Mouse (Mus musculus) E14TG2a.4 (cell line): ENCODE data around the gene Rsad2.
"Not testable (repeated sequence)": the region's sequence is repeated elsewhere in the genome, so short reads cannot be mapped to it uniquely, and the experiment has no call there.

Source experiments
- H3K27me3 ChIP-seq: 2 replicates; pipeline ENCODE4 v1.6.1; 2014; ENCODE audit warnings: low read length, control low read depth; ENCODE audit not compliant: insufficient read depth
- H3K36me3 ChIP-seq: 2 replicates; pipeline ENCODE4 v1.6.1; 2014; ENCODE audit warnings: low read length, control low read depth; ENCODE audit not compliant: insufficient read depth
- H3K4me1 ChIP-seq: replicated peaks from 2 replicates; pipeline ENCODE4 v1.6.1; 2014; ENCODE audit warnings: low read depth, low read length, control low read depth
- H3K4me3 ChIP-seq: replicated peaks from 2 replicates; pipeline ENCODE4 v1.5.1; 2014; ENCODE audit warnings: mild to moderate bottlenecking, low read length
- H3K9me3 ChIP-seq: 2 replicates; pipeline ENCODE4 v1.6.1; 2014; ENCODE audit warnings: low read length, control low read depth
- CTCF ChIP-seq: conservative IDR thresholded peaks from 2 replicates; pipeline ENCODE4 v1.5.1; 2014; ENCODE audit warnings: low read length
- NANOG ChIP-seq: IDR thresholded peaks from 2 replicates; pipeline ENCODE4 v1.6.1; 2014; ENCODE audit warnings: borderline replicate concordance, low read length, mixed read lengths
- POU5F1 ChIP-seq: IDR thresholded peaks from 2 replicates; pipeline ENCODE4 v1.6.1; 2014; ENCODE audit warnings: low read length, borderline replicate concordance

Rsad2 gene

DNA sequence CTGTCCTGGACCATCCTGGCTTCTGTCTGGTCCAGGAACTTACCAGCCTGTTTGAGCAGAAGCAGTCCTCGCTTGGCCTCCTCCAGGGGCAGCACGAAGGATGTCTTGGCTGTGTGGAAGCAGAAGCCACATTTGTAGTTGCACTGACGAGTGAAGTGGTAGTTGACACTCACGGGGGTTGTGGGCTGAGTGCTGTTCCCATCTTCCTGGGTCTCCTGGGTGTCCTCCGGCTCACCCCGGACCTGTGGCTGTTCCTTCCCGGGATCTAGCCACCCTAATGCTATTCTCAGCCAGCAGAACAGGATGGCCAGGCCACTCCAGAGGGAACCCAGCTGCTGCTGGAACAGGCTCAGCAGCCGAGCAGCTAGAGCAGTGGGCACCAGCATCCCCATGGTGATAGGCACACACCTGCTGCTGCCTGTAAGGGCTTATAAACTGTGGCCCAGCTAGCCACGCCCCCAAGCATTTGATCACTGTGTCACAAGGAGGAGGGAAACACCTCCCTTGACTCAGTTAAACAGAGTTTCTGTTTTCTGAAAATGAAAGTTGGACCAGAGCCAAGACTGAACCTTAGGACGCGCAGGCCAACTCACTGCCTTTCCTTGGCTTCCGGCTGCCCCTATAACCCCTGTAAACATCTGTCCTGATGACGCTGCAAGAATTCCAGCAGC, at the start of gene Rsad2:
Gene Rsad2, minus strand, starts transcription at position 425 of the 671 bp plus-strand sequence.
- no peak for TF ChIP-seq NANOG
- TF ChIP-seq POU5F1 = no peak
- Histone ChIP-seq H3K9me3 (no peaks in the 10 kb centered on the region), H3K36me3 (no peaks in the 10 kb centered on the region), H3K4me3 (no peak within 1 kb of the TSS; the same call in 1 of the 2 replicates), H3K4me1 (peaks cover 17% of the 10 kb centered on the region), H3K27me3 (no peaks in the 10 kb centered on the region)

DNA sequence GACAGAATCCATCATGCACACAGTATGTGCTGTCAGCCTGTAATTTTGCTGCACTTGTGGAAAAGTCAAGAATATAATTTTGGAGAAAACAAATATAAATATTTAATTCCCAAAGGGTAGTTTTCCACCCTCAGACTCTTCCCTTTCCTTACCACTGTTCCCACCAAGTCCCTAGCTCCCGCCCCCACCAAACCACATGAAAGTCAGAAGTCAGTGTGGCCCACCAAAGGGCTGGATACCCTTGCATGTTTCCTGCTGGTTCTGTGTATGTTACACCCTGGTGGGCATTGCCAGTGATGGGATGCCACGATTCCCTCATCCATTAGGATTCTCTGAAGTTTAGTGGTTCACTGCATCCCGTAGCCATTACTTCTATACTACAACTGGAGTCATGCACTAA, 44.8 kb upstream of the Rsad2 start:
- Histone ChIP-seq H3K4me3 (no peak overlapping the region), H3K27me3 (no peaks in the 10 kb centered on the region), H3K9me3 (no peaks in the 10 kb centered on the region), H3K4me1 (no peaks in the 10 kb centered on the region), H3K36me3 (no peaks in the 10 kb centered on the region)
- TF ChIP-seq POU5F1 (no peak), CTCF (no peak), NANOG (no peak)

DNA sequence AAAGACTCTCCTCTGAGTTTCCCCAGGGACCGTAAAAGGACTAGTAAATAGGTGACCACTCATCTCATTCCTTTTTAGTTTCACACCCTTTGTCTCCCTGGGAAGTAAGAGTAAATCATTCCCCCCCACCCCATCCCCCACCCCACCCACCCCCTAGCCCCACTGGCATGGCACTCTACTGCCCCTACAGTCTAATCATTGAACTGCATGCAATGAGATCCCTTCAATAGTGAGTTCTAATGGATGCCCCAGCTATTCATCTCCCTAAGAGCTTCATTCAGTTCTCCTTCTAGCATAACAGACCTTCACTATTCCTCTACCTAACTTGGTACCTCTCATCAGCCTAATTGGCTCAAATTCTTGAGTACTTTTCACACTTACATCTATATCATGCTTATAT, 33.7 kb upstream of the Rsad2 start:
- TF ChIP-seq CTCF (peak; percentile 19; the same call in 1 of the 2 replicates), NANOG (no peak), POU5F1 (no peak)
- Histone ChIP-seq H3K27me3 (0 out of 2 replicates have a peak, but pooled peaks cover 2% of the 10 kb centered on the region), H3K36me3 (no peaks in the 10 kb centered on the region), H3K4me1 (peaks cover 15% of the 10 kb centered on the region; the same call in 1 of the 2 replicates), H3K4me3 (no peak overlapping the region), H3K9me3 (no peaks in the 10 kb centered on the region)

DNA sequence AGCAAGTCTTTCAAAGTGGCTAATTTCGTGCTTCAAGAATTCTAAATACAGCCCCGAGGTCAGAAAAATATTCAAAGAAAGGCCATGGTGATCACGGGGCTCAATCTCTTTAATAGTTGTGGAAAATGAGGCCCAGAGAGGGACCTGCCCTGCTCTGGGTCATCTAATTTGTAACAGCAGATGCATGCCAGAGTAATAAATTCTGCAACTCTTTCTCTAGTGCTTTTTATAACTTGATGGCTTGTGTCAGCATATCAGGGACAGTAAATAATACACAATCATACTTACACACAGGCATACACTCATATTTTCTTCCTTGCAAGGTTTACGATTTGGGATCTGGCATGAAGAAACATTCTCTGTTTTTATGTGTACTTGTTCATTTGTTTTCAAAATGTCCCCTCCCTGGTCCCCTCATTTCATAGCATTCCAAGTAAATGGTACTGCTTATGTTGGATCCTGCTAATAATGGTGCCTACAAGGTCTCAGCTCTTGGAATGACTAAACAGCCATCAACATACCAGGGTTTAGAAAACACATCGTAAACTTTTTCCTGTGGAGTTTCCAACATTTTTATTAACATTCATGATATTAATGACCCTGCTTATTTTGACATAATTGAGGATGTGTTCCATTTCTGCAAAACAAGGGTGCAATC, 32.5 kb upstream of the Rsad2 start:
- peaks cover 15% of the 10 kb centered on the region; the same call in 1 of the 2 replicates for H3K4me1 ChIP-seq
- 0 out of 2 replicates have a peak, but pooled peaks cover 2% of the 10 kb centered on the region for H3K27me3 ChIP-seq
- H3K9me3 ChIP-seq = no peaks in the 10 kb centered on the region
- no peaks in the 10 kb centered on the region for H3K36me3 ChIP-seq
- H3K4me3 ChIP-seq = no peak overlapping the region
- TF ChIP-seq CTCF (no peak), NANOG (no peak), POU5F1 (no peak)

DNA sequence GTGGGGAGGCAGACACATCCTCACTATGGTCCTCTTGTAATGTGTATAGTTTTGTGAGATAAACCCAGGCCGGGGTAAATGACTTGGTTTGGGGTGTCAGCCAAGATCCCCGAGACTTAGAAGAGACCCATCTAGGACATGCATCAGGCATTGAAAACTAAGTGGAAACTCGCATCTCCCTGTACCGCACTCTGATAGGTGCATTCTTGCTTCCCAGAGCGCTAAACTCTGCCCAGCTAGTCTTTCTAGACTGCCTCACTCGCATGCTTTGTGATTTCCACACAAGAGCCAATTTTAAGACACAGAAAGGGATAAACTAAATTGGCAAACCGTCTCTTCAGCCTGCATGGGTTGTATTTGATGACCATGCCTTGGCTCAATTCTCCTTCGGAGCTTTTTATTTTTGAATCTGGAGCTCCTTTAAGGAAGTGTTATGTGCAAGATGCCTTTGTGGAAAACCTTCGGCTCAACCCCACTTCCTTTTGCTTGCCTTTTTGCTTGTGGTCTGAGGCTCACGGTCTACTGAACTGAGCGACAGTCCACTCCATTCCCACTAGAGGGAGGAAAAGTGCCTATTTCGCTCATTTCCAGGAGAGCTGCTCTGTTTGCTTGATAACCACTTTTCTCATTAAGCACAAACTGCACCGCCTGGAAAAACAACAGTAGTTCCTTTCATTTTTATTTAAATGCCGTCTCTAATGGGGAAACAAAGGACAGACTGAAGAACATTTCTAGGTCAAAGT, 31.8 kb upstream of the Rsad2 start:
- no peak overlapping the region for H3K4me3 ChIP-seq
- no peaks in the 10 kb centered on the region for H3K9me3 ChIP-seq
- 0 out of 2 replicates have a peak, but pooled peaks cover 2% of the 10 kb centered on the region for H3K27me3 ChIP-seq
- H3K4me1 ChIP-seq = peaks cover 15% of the 10 kb centered on the region; the same call in 1 of the 2 replicates
- TF ChIP-seq POU5F1 (no peak), NANOG (no peak), CTCF (peak; percentile 19)
- no peaks in the 10 kb centered on the region for H3K36me3 ChIP-seq

DNA sequence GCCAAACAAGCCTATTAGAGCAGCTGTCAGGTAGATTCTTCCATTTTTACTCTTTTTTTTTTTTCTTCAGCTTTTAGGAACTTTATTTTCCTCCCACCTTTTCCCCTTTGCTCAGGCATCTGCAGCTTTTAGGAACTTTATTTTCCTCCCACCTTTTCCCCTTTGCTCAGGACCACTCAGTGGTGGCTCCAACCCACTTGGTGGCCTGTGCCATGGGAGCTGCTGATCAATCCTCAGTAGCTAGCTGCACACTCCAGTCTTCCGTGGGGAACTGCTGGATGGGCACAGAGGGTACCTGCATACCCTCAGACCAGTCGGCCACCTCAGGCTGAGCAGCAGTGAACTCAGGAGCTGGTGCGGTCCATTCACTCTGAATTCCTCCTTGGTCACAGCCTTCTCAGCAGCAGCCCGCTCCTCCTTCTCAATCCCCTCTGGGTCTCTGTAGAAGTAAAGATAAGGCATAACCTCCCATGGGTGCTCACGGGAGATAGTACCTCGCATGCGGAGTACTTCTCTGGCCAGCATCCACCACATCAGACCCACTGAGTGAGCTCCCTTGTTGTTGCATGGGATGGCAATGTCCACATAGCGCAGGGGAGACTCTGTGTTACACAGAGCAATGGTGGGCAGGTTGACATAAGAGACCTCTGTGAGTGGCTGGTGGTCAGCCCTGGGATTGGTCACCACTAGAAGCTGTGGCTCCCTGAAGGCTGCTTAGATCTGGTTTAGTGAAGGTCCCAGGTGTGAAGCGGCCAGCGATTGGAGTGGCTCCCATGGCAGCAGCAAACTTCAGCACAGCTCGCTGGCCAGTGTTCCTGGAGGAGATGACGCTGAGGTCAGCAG, 29.7 kb upstream of the Rsad2 start:
- not testable (repeated sequence) for H3K36me3 ChIP-seq

DNA sequence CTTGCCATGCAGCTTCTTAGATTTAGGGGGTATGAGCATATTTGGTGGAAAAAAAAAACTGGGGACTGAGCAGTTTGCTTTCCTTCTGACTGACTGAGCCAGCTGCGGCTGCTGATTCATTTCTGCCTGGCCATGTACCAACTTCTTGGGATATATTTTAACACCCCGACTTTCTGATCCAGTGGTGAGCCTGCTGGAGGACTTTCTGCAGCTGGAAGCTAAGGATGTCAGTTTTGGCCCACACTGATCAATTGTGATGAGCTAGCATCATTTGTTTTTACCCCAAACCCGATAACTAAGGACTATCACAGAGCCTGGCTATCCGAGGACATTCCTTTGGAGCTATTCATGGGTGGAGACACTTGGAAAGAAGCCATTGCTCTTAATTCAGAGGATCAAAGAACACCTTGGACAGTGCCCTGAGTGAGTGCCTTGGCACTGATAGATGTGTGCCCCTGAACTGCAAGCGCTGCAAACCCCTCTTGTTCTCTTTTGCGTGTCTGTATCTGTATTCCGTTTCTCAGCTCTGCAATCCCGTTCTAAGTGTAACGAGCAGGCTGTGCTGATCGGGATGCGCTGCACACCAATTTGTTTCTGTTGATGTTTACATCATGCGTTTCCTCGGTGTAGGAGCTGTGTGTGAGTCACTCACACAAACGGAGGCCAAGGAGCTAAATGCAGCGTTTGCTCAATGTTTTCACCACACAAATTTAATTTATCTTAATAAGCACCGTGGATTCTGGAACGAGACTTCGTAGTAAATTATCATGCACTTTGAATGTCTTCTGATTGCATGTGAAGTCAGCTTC, 22.1 kb upstream of the Rsad2 start:
- no peak for TF ChIP-seq CTCF
- TF ChIP-seq NANOG = no peak
- no peak for TF ChIP-seq POU5F1
- no peaks in the 10 kb centered on the region for H3K9me3 ChIP-seq
- H3K27me3 ChIP-seq = no peaks in the 10 kb centered on the region; the same call in 1 of the 2 replicates
- no peaks in the 10 kb centered on the region for H3K36me3 ChIP-seq
- no peaks in the 10 kb centered on the region for H3K4me1 ChIP-seq
- H3K4me3 ChIP-seq = no peak overlapping the region

More for the DNA sequence above, 29.7 kb upstream of the Rsad2 start:
- H3K4me1 ChIP-seq = peaks cover 15% of the 10 kb centered on the region; the same call in 1 of the 2 replicates
- H3K27me3 ChIP-seq, H3K9me3 ChIP-seq, H3K4me3 ChIP-seq: not testable (repeated sequence)
